In the genomic region with DNA sequence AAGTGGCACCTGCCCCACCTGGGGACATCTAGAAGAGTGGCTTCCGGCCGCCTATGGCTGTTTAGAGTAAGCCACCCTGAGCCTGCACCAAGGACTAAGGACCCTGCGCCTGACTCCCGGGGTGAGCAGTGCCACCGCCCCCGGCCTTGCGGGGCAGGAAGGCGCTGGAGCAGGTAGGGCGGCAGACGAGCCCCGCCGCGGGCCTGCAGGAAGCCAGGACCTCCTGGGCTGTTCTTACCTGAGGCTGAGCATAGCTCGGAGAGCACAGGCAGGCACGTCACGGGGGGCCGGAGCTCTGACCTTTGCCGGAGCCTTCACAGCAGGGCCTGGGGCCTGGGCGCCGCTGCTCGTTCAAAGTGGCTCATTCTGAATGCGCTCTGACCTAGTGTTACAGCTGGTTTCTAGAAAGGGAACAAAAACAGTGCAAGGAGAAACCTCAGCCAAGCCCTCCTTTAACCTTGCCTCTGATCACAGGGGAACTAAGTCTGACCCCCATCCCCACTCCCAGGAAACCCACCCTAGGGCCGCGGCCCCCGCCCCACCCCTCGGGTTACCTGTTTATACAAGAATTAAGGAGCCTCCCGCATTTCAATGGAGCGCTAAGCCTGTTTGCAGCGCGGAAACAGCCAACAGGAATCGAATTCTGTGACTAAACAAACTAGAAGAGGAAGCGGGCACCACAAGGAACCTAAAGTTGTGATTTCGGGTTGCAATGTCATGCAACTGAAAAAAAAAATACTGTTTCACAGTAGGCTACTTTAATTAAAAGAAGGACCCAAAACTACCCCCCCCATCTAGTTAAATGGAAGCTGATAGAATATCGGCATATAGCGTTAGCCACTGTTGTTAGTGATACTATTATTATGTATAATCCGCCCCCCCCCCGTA, we compare ENCODE assay signal across 8 mouse cellular contexts. TPM values are rescaled to one million over a fixed set of nuclear protein-coding genes. Genes with fewer than 3 reads are reported as not detected.
A peak's percentile ranks its signal among the peaks of the same experiment; 100 is the strongest.
DNase-seq lines count a peak whose midpoint lies in the region; ATAC-seq and TF ChIP-seq lines count a peak whose summit lies in the region.

No protein-coding gene starts in this region.

- H3K9me3 ChIP-seq in forebrain, embryonic 11.5 days (ENCODE audit: control insufficient read depth, low read length), result no peaks in the 10 kb centered on the region
- no peaks in the 10 kb centered on the region for H3K9me3 ChIP-seq in hindbrain, embryonic 16.5 days (ENCODE audit: control insufficient read depth, low read length)
- no peaks in the 10 kb centered on the region for H3K9me3 ChIP-seq in liver, embryonic 12.5 days (replicated peaks)

- peak overlapping the region; percentile 78 for H3K4me2 ChIP-seq in forebrain, embryonic 11.5 days (ENCODE audit: low read depth, low read length, severe bottlenecking)
- H3K4me2 ChIP-seq in hindbrain, embryonic 16.5 days (ENCODE audit: low read length), result peak overlapping the region; percentile 91
- H3K4me2 ChIP-seq in liver, embryonic 12.5 days, result peak overlapping the region; percentile 61

- DNase-seq in 416B (ENCODE audit: low read depth) (peak; percentile 85), ZHBTc4 (ENCODE audit: low read depth, low spot score) (peak; percentile 91)
- DNase-seq in forebrain, embryonic 11.5 days (ENCODE audit: low spot score), result peak; percentile 70
- peak; percentile 62 for DNase-seq in neural tube, embryonic 10.5 days (ENCODE audit: extremely low spot score, low spot score)
- DNase-seq in thymus, adult 2 months, result peak; percentile 54
- no peak for DNase-seq in frontal cortex, adult 2 months (ENCODE audit: extremely low spot score in 1 of 2, low spot score in 1 of 2)

- peak overlapping the region; percentile 21; the same call in 1 of the 2 replicates for H3K9ac ChIP-seq in forebrain, embryonic 11.5 days (ENCODE audit: low read length)
- peak overlapping the region; percentile 59 for H3K9ac ChIP-seq in hindbrain, embryonic 16.5 days (ENCODE audit: low read depth, low read length)
- H3K9ac ChIP-seq in liver, embryonic 12.5 days, result no peak overlapping the region

- ATAC-seq in forebrain, embryonic 11.5 days (replicated peaks; ENCODE audit: low FRiP score), result 0 out of 2 replicates have a peak, but pooled peaks have one; percentile 36
- ATAC-seq in hindbrain, embryonic 16.5 days, result peak; percentile 45; the same call in 1 of the 2 replicates
- ATAC-seq in liver, embryonic 12.5 days, result peak; percentile 47

- H3K27me3 ChIP-seq in forebrain, embryonic 11.5 days (ENCODE audit: control insufficient read depth, insufficient read depth, low read length), result peaks cover 15% of the 10 kb centered on the region; the same call in 1 of the 2 replicates
- H3K27me3 ChIP-seq in hindbrain, embryonic 16.5 days (replicated peaks; ENCODE audit: control insufficient read depth, insufficient read depth, low read length), result peaks cover 10% of the 10 kb centered on the region
- peaks cover 73% of the 10 kb centered on the region for H3K27me3 ChIP-seq in liver, embryonic 12.5 days (replicated peaks)
- H3K27me3 ChIP-seq in thymus, adult 2 months (ENCODE audit: control insufficient read depth, insufficient read depth, low read length), result peaks cover 12% of the 10 kb centered on the region

- no peaks in the 10 kb centered on the region for H3K36me3 ChIP-seq in forebrain, embryonic 11.5 days (ENCODE audit: control insufficient read depth, insufficient read depth, low read length)
- no peaks in the 10 kb centered on the region for H3K36me3 ChIP-seq in hindbrain, embryonic 16.5 days (ENCODE audit: control insufficient read depth, insufficient read depth, low read length)
- no peaks in the 10 kb centered on the region for H3K36me3 ChIP-seq in liver, embryonic 12.5 days
- H3K36me3 ChIP-seq in thymus, adult 2 months (ENCODE audit: control insufficient read depth, insufficient read depth, low read length), result no peaks in the 10 kb centered on the region

- no peak for TF ChIP-seq CTCF in thymus, adult 2 months (IDR thresholded peaks at IDR 0.05; ENCODE audit: borderline replicate concordance, control insufficient read depth, extremely low read depth, insufficient read depth, low read length, poor library complexity)

- TF ChIP-seq POLR2A in thymus, adult 2 months (IDR thresholded peaks at IDR 0.05; ENCODE audit: control insufficient read depth, extremely low read depth, insufficient read depth, low read length, poor library complexity), result no peak

- peaks cover 4% of the 10 kb centered on the region; the same call in 1 of the 2 replicates for H3K4me1 ChIP-seq in forebrain, embryonic 11.5 days (replicated peaks; ENCODE audit: control insufficient read depth, insufficient read depth, low read length)
- peaks cover 13% of the 10 kb centered on the region for H3K4me1 ChIP-seq in hindbrain, embryonic 16.5 days (ENCODE audit: control insufficient read depth, insufficient read depth, low read depth, low read length)
- H3K4me1 ChIP-seq in liver, embryonic 12.5 days, result 0 out of 2 replicates have a peak, but pooled peaks cover 2% of the 10 kb centered on the region
- H3K4me1 ChIP-seq in thymus, adult 2 months (replicated peaks; ENCODE audit: control insufficient read depth, insufficient read depth, low read length), result peaks cover 25% of the 10 kb centered on the region

- no peak overlapping the region for H3K27ac ChIP-seq in forebrain, embryonic 11.5 days (ENCODE audit: low read depth, low read length)
- H3K27ac ChIP-seq in hindbrain, embryonic 16.5 days (ENCODE audit: low read depth, low read length), result 0 out of 2 replicates have a peak overlapping the region, but pooled peaks have one; percentile 40
- peak overlapping the region; percentile 56; the same call in 1 of the 2 replicates for H3K27ac ChIP-seq in liver, embryonic 12.5 days
- peak overlapping the region; percentile 12; the same call in 1 of the 2 replicates for H3K27ac ChIP-seq in thymus, adult 2 months (ENCODE audit: control insufficient read depth, insufficient read depth, low read length)

- peak overlapping the region; percentile 39 for H3K4me3 ChIP-seq in forebrain, embryonic 11.5 days (ENCODE audit: low read depth, low read length)
- H3K4me3 ChIP-seq in hindbrain, embryonic 16.5 days (ENCODE audit: low read length), result peak overlapping the region; percentile 41
- H3K4me3 ChIP-seq in liver, embryonic 12.5 days, result peak overlapping the region; percentile 48
- peak overlapping the region; percentile 33 for H3K4me3 ChIP-seq in thymus, adult 2 months (ENCODE audit: control insufficient read depth, insufficient read depth, low read length)

- WGBS in forebrain, embryonic 11.5 days, result 4% methylated on average over 37 of the region's 37 CpGs
- WGBS in hindbrain, embryonic 16.5 days, result 8% methylated on average over 36 of the region's 37 CpGs
- 6% methylated on average over 37 of the region's 37 CpGs for WGBS in liver, embryonic 12.5 days (ENCODE audit: insufficient replicate concordance)
- 4% methylated on average over 37 of the region's 37 CpGs for WGBS in thymus, adult 2 months

RNA-seq across cellular contexts. Expression of a gene that starts 21.4 kb away (rescaled TPM):
- 5.9 and 6.1 TPM in 2 replicates for polyA plus RNA-seq in forebrain, embryonic 11.5 days (2014; fragmentation: Nextera tagmentation; extraction: Ambion mirVana)
- polyA plus RNA-seq in hindbrain, embryonic 16.5 days (2015; fragmentation: Nextera tagmentation; extraction: Ambion mirVana), result 6.7 and 6.9 TPM in 2 replicates
- polyA plus RNA-seq in liver, embryonic 12.5 days (2016; fragmentation: Nextera tagmentation; extraction: Ambion mirVana), result 9.0 and 9.4 TPM in 2 replicates
- 12.6 and 12.7 TPM in 2 replicates for polyA plus RNA-seq in thymus, adult 2 months (2012; rRNA removed)
- 0.78 and 1.2 TPM in 2 replicates for polyA plus RNA-seq in frontal cortex, adult 2 months (2012; rRNA removed)

Comparison
In these comparisons a context has a peak if more than half of its experiments do, and no peak if none do; other contexts are left out.
1. DNase-seq: peak in 416B (single experiment), ZHBTc4 (single experiment), forebrain, embryonic 11.5 days (single experiment), neural tube, embryonic 10.5 days (single experiment) and thymus, adult 2 months (single experiment); none in frontal cortex, adult 2 months (0 of 2).
2. Peak in every context shown above with its lines, with median percentiles within 50 percentile points of each other: ATAC-seq, H3K4me2 ChIP-seq and H3K4me3 ChIP-seq.